Mouse (Mus musculus) urinary bladder, adult 18-20 months (tissue): ENCODE measurements at regions not wholly inside any gene's neighbourhood (a gene's known extent, or its start where the extent isn't known, plus 50 kb on each side); places are given as distances from the start of the nearest gene placed in this dataset.

Source experiments
- DNase-seq, 2 experiments: peaks; one replicate each; pipeline ENCODE4 v3.0.0; 2022; ENCODE audit warnings: low spot score in 2 of 2, mixed read lengths in 2 of 2

GRCm38 (mm10) chr19:26249751-26250150, 355.1 kb upstream of the Smarca2 start:
- DNase-seq = no peak

GRCm38 (mm10) chr19:26258677-26259076, 346.2 kb upstream of the Smarca2 start:
- no peak for DNase-seq

GRCm38 (mm10) chr19:26261530-26261929, 343.3 kb upstream of the Smarca2 start:
- DNase-seq = no peak

DNA sequence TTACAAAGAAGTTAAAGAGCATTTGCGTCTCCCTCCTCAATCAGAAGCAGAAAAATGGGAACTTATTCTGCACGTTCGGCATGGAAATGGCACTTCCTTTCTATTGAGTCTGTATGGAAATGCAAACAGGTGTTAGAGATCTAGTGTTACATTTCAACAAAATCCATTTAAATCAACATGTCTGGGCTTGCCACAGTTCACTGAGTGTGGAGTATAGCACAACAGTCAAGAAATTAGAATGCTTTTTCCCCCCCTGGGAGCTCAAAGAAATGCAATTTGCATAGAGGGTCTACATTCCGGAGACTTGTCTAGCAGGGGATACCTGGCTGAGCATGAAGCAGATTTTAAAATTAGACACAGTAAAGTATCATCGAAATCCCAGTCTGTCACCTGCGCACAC, 308.5 kb upstream of the Smarca2 start:
- no peak for DNase-seq

DNA sequence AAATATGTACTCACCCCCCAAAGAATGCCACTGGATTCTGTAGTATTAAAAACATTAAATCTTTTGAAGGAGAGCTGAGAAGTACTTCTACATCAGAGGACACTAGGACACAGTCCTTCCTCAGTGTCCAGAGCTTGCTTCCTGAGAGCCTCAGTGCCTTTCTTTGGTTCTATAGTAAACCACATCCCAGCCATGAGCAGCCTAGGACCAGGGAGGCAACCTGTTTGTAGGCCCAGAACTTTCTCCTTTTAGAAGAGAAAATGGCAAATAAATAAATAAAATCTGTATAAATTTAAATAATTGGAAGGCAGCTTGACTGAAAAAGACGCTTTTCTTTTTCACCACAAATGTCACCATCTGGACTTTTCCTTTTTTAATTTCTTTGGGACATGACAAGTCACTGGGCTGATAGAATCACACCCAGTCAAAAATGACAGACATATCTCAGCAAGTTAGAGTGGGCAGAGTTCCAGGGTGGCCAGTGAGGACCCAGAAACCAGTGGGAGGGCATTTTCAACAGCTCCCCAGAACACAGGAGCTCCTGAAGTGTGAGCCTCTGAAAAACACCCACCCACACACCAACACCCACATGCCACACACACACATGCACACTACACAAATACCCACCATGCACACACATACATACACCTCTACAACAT, 296.2 kb upstream of the Smarca2 start:
- no peak for DNase-seq

DNA sequence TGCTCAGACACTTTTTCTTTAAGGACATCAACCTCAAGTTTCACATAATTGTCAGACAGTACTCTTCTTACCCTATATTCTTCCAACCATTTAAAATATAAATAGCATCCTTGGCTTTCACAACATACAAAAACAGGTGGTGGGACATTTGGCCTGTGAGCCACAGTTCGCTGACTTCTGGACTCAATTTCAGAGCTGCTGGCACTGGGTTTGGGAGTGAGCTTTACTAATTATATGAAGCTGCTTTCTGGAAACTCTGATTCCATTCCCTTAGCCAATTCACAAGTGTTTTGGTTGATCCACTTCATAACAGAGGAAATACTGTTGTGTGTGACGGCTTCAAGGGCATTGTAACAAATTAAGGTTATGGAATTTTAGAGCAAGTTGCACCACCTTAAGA, 285.9 kb upstream of the Smarca2 start:
- DNase-seq = no peak

DNA sequence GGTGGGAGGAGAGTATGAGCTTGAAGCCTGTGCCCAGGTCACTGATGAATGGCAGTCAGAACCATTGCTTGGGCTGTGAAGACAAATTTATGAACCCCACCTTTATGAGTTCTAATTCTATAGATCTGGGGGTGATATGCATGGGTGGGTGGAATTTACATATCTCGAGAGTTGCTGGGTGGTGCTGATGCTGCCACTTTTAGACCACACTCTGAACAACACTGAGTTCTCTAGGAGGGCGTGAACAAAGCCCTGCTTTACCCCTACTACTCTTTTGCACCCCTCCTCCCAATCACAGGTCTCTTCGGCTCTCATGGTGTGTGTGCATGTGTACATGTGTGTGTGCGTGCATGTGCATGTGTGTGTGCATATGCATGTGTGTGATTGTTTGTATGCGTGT, 281.2 kb upstream of the Smarca2 start:
- DNase-seq = no peak

GRCm38 (mm10) chr19:26339120-26339519, 265.7 kb upstream of the Smarca2 start:
- DNase-seq = no peak

DNA sequence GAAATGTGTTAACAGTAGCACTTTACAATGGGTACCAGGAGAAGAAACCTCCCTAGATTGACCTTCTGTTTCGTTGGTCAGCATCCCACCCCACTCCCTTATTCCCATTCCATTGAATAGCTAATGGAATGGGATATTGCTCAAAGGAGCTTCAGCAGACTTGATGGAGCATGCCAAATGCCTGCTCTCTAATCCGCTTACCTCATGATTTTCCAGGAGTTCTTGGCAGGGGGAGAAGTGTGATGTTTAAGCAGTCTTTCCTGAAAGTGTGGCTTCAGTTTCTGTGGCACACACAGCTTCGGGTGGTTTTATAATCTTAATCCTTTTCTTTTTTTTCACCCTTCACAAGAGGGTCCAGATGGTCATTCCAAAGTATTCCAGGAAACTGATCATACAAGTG, 264.7 kb upstream of the Smarca2 start:
- DNase-seq = no peak

- DNase-seq = no peak
Measured at GRCm38 (mm10) chr19:26355054-26355453, 249.8 kb upstream of the Smarca2 start.

DNA sequence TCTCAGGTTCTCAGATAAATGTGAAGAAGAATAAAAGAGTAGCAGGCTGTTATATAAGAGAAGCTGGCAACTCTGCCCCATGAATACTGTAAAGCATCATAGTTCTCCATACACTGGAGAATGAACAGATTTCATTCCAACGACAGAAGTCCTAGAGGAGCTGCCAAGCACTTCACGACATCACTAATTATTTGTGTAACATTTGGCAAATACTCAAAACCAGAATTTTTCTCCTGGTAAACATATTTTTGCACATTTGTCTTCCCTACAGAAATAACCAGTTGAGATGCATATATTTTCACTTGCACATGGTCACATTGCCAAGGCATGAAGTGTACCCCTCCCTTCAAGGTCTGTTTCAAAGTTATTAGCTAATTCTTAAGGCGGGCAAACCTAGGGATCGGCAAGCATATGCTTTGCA, 220.9 kb upstream of the Smarca2 start:
- DNase-seq = no peak

- no peak for DNase-seq
Measured at GRCm38 (mm10) chr19:26386075-26386474, 218.8 kb upstream of the Smarca2 start.

- DNase-seq = no peak
Measured at GRCm38 (mm10) chr19:26412684-26413083, 192.2 kb upstream of the Smarca2 start.

GRCm38 (mm10) chr19:26414476-26415024, 190.3 kb upstream of the Smarca2 start:
- DNase-seq = no peak

DNA sequence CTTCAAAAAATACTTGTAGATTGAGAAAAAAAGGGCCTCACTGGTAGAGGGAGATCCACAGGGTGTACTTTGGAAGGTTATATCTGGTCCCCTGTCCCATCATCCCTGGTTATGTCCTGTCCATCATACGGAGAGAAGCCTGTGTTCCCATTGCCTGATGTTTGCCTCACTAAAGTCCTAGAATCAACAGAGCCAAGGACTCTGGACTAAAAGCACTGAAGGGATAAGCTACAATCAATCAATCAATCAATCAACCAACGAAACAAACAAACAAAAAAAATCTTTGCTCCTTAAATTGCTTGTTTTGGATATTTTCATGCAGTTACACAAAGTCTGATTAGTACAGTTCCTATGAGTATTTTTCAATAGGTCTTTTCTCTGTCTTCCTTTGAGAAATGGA, 185.1 kb upstream of the Smarca2 start:
- no peak for DNase-seq

- no peak for DNase-seq
Measured at GRCm38 (mm10) chr19:26439163-26439562, 165.7 kb upstream of the Smarca2 start.

- no peak for DNase-seq
Measured at GRCm38 (mm10) chr19:26445309-26445708, 159.5 kb upstream of the Smarca2 start.

DNA sequence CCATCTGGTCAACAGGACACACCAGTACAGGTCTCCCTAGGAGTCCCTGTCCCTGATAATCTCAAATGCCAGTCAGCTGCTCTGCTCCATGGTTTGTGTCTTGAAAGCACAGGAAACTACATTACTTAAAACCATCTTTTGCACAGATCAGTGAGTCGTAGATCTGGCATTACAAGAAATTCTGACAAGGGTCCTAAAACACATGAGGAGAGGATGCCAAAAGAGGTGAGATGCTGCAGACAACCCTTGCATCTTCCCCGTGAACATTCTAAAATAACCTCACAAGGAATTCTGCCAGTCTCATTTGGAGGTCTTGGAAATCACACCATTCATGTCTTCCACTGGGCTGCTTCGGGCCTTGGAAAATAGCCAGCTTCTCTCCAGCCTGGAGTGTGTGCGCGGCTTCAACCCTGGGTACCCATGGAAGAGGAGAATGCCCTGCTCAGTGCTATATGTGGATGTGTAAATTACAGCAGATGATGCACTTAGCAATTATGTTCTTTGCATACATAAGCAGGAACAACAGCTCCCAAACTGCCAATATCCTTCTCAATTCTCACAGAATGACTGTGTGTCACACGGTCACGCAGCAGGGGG, 157.3 kb upstream of the Smarca2 start:
- no peak for DNase-seq

GRCm38 (mm10) chr19:26461712-26462111, 143.1 kb upstream of the Smarca2 start:
- DNase-seq = no peak

DNA sequence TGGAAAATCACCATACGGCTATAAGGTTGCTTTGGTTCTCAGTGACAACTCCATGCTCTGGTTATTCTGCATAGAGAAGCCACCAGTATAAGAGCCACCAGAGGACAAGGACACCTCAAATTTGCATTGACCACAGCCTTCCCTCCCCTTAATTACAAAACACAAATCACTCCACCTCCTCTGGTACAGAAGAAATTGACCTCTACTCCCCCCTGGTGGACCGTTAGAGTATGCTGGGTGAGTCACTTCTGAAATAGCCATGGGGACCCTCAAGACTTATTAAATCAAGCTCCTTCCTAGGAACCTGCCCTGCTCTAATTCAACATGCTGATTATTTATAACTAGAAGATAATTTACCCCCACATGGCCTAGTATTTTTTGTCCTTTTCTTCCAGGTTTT, 139.6 kb upstream of the Smarca2 start:
- no peak for DNase-seq

- DNase-seq = no peak
Measured at GRCm38 (mm10) chr19:26466244-26466643, 138.6 kb upstream of the Smarca2 start.

DNA sequence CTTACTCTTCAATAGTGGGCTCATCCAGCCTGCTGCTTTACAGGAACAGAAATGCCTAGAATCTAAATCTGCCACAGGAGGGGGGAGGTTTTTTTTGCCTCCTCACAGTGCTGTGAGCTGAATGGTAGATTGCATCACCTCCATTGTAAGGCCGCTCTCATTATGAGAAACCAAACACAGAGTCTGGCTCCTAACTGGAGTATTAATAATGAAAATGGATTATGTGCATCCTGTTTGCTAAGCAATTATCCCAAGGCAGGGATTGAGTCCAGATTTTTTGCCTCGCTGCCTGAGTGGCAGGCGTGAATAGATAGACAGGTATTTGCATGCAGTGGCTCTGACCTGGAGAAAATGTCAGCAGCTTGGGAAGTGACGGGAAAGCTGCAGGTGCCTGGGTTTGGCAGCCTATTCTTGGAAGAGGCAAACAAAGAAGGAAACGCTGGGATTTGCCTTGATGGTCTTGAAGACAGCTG, 137.6 kb upstream of the Smarca2 start:
- no peak for DNase-seq

DNA sequence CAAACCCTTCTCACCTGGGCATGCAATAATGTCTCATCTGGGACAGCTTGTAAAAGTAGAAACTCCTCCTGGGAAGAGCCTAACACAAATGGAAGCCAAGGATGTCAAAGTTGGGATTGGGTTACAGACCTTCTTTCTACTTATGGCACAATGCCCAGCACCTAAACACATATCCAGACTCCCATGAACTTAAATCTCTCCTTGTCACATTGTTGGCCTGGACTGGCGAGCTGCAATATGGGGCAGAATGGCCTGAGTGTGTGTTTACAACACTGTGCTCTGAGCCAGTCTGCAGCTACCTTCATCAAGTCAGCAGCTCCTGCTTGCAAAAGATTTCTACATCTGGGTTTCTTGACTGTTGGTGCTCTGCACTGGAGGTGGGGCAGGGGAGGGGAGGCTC, 132.2 kb upstream of the Smarca2 start:
- DNase-seq = no peak
